Comparison of ENCODE assay signal across 8 mouse cellular contexts in genomic region chr4:29301348-29301747, GRCm38 (mm10).
A peak's percentile ranks its signal among the peaks of the same experiment; 100 is the strongest.
DNase-seq lines count a peak whose midpoint lies in the region; ATAC-seq and TF ChIP-seq lines count a peak whose summit lies in the region.

No protein-coding gene starts in this region.

- no peaks in the 10 kb centered on the region for H3K27me3 ChIP-seq in heart, embryonic 12.5 days (replicated peaks)
- H3K27me3 ChIP-seq in midbrain, postnatal 0 days (ENCODE audit: insufficient read depth, low read length): no peaks in the 10 kb centered on the region
- H3K27me3 ChIP-seq in midbrain, embryonic 16.5 days (ENCODE audit: control insufficient read depth, insufficient read depth, low read depth, low read length): no peaks in the 10 kb centered on the region
- no peaks in the 10 kb centered on the region for H3K27me3 ChIP-seq in liver, postnatal 0 days (ENCODE audit: insufficient read depth, low read length)
- no peaks in the 10 kb centered on the region for H3K27me3 ChIP-seq in midbrain, embryonic 13.5 days

- no peak for ATAC-seq in heart, embryonic 12.5 days (ENCODE audit: insufficient number of reproducible peaks, low FRiP score)
- ATAC-seq in midbrain, postnatal 0 days (ENCODE audit: low FRiP score): no peak
- no peak for ATAC-seq in midbrain, embryonic 16.5 days
- ATAC-seq in liver, postnatal 0 days: no peak
- no peak for ATAC-seq in midbrain, embryonic 13.5 days

- TF ChIP-seq EP300 in liver, postnatal 0 days (IDR thresholded peaks at IDR 0.05; ENCODE audit: low read depth): no peak

- WGBS in heart, embryonic 12.5 days: 18% methylated on average over 1 of the region's 1 CpGs
- 44% methylated on average over 1 of the region's 1 CpGs for WGBS in midbrain, postnatal 0 days
- WGBS in midbrain, embryonic 16.5 days: 33% methylated on average over 1 of the region's 1 CpGs
- 27% methylated on average over 1 of the region's 1 CpGs for WGBS in liver, postnatal 0 days (ENCODE audit: insufficient replicate concordance)
- WGBS in midbrain, embryonic 13.5 days: 36% methylated on average over 1 of the region's 1 CpGs

- TF ChIP-seq CTCF in midbrain, postnatal 0 days (IDR thresholded peaks at IDR 0.05): peak; percentile 48
- TF ChIP-seq CTCF in liver, postnatal 0 days (IDR thresholded peaks at IDR 0.05; ENCODE audit: low read depth): peak; percentile 57

- H3K4me3 ChIP-seq in heart, embryonic 12.5 days: no peak overlapping the region
- H3K4me3 ChIP-seq in midbrain, postnatal 0 days (ENCODE audit: low read depth, low read length): no peak overlapping the region
- no peak overlapping the region for H3K4me3 ChIP-seq in midbrain, embryonic 16.5 days (ENCODE audit: low read depth, low read length)
- H3K4me3 ChIP-seq in liver, postnatal 0 days (ENCODE audit: low read depth, low read length): no peak overlapping the region
- H3K4me3 ChIP-seq in midbrain, embryonic 13.5 days (replicated peaks): no peak overlapping the region

- H3K4me2 ChIP-seq in heart, embryonic 12.5 days: no peak overlapping the region
- H3K4me2 ChIP-seq in midbrain, postnatal 0 days (ENCODE audit: low read depth, low read length, poor library complexity, severe bottlenecking): no peak overlapping the region
- H3K4me2 ChIP-seq in midbrain, embryonic 16.5 days (ENCODE audit: low read length): no peak overlapping the region
- H3K4me2 ChIP-seq in liver, postnatal 0 days (ENCODE audit: low read depth, low read length): no peak overlapping the region
- H3K4me2 ChIP-seq in midbrain, embryonic 13.5 days (replicated peaks): no peak overlapping the region

- peak; percentile 8 to 34 for DNase-seq in heart, postnatal 14 days
- no peak for DNase-seq in midbrain, postnatal 0 days (ENCODE audit: low spot score)
- peak; percentile 39 for DNase-seq in ZHBTc4 (ENCODE audit: low read depth, low spot score)
- peak; percentile 25 for DNase-seq in liver, postnatal 0 days
- DNase-seq in frontal cortex, postnatal 36 days (ENCODE audit: low spot score in 2 of 2): no peak

- no peak overlapping the region for H3K9ac ChIP-seq in heart, embryonic 12.5 days
- H3K9ac ChIP-seq in midbrain, postnatal 0 days (replicated peaks; ENCODE audit: low read length, poor library complexity, severe bottlenecking): no peak overlapping the region
- no peak overlapping the region for H3K9ac ChIP-seq in midbrain, embryonic 16.5 days (ENCODE audit: low read depth, low read length)
- H3K9ac ChIP-seq in liver, postnatal 0 days (replicated peaks): no peak overlapping the region
- H3K9ac ChIP-seq in midbrain, embryonic 13.5 days (replicated peaks): no peak overlapping the region

- no peaks in the 10 kb centered on the region for H3K9me3 ChIP-seq in heart, embryonic 12.5 days (replicated peaks)
- H3K9me3 ChIP-seq in midbrain, postnatal 0 days (ENCODE audit: low read length): no peaks in the 10 kb centered on the region
- no peaks in the 10 kb centered on the region for H3K9me3 ChIP-seq in midbrain, embryonic 16.5 days (replicated peaks; ENCODE audit: control insufficient read depth, low read length, poor library complexity, severe bottlenecking)
- H3K9me3 ChIP-seq in liver, postnatal 0 days (ENCODE audit: low read length): no peaks in the 10 kb centered on the region
- no peaks in the 10 kb centered on the region for H3K9me3 ChIP-seq in midbrain, embryonic 13.5 days

- no peak overlapping the region for H3K27ac ChIP-seq in heart, embryonic 12.5 days (ENCODE audit: poor library complexity, severe bottlenecking)
- no peak overlapping the region for H3K27ac ChIP-seq in midbrain, postnatal 0 days (ENCODE audit: low read depth, low read length)
- H3K27ac ChIP-seq in midbrain, embryonic 16.5 days (ENCODE audit: low read length): no peak overlapping the region
- H3K27ac ChIP-seq in liver, postnatal 0 days (ENCODE audit: low read depth): no peak overlapping the region
- H3K27ac ChIP-seq in midbrain, embryonic 13.5 days: no peak overlapping the region

- H3K4me1 ChIP-seq in heart, embryonic 12.5 days (replicated peaks): no peaks in the 10 kb centered on the region
- H3K4me1 ChIP-seq in midbrain, postnatal 0 days (ENCODE audit: insufficient read depth, low read length): no peaks in the 10 kb centered on the region
- no peaks in the 10 kb centered on the region for H3K4me1 ChIP-seq in midbrain, embryonic 16.5 days (ENCODE audit: control insufficient read depth, insufficient read depth, low read length)
- H3K4me1 ChIP-seq in liver, postnatal 0 days (ENCODE audit: insufficient read depth): no peaks in the 10 kb centered on the region
- H3K4me1 ChIP-seq in midbrain, embryonic 13.5 days (replicated peaks): no peaks in the 10 kb centered on the region

- intact Hi-C loops in heart, postnatal 14 days (cut with DNase I): no loop called here

- no peaks in the 10 kb centered on the region for H3K36me3 ChIP-seq in heart, embryonic 12.5 days
- no peaks in the 10 kb centered on the region for H3K36me3 ChIP-seq in midbrain, postnatal 0 days (ENCODE audit: insufficient read depth, low read length)
- no peaks in the 10 kb centered on the region for H3K36me3 ChIP-seq in midbrain, embryonic 16.5 days (ENCODE audit: control insufficient read depth, insufficient read depth, low read length)
- no peaks in the 10 kb centered on the region for H3K36me3 ChIP-seq in liver, postnatal 0 days (replicated peaks; ENCODE audit: insufficient read depth, low read length)
- no peaks in the 10 kb centered on the region for H3K36me3 ChIP-seq in midbrain, embryonic 13.5 days

Comparison
In these comparisons a context has a peak if more than half of its experiments do, and no peak if none do; other contexts are left out.
1. DNase-seq: peak in heart, postnatal 14 days (2 of 2), ZHBTc4 (single experiment) and liver, postnatal 0 days (single experiment); none in midbrain, postnatal 0 days (single experiment) and frontal cortex, postnatal 36 days (0 of 2).